Mouse (Mus musculus) stomach, postnatal 0 days (tissue): ENCODE data around the gene P3h3.

Source experiments
- CTCF ChIP-seq: IDR thresholded peaks from 2 replicates; pipeline ENCODE4 v1.5.1; 2016; ENCODE audit warnings: antibody characterized with exemption, low read depth, mild to moderate bottlenecking, moderate library complexity
- EP300 ChIP-seq: optimal IDR thresholded peaks from 2 replicates; pipeline ENCODE3; 2016; ENCODE audit warnings: antibody characterized with exemption

GRCm38 (mm10) chr6:124796200-124796599 lies 61.4 kb downstream of the P3h3 start:
- TF ChIP-seq EP300 (peak; percentile 72), CTCF (no peak)
